ENCODE assay signal across 8 mouse cellular contexts in the genomic region with DNA sequence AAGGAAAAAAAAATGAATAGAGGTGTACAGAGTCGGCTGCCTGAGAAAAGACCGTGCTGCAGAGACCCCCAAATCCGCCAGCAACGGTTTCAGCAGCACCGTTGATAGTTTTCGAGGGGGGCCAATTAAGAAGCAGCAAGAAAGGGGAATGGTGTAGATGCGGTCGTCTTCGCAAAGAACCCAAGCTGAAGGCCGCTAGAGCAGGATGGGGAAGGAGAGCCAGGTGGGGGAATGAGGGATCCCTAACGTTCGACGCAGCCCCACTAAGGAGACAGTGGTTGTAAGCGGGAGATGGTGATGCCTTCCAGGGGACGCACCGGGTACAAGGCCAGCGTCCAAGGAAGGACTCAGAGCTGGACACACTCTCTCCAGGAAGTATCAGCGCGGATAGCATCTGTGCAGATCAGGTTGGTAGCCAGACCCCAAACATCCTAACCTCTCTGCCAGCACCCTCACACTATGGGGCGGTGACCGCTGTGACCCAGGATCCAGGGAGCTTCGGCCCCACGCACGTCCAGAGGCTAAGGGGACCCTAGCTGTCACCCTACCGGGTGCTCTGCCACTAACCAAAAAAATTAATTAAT. TPM values are rescaled to one million over a fixed set of nuclear protein-coding genes. Genes with fewer than 3 reads are reported as not detected.
A peak's percentile ranks its signal among the peaks of the same experiment; 100 is the strongest.
DNase-seq lines count a peak whose midpoint lies in the region; ATAC-seq and TF ChIP-seq lines count a peak whose summit lies in the region.

No protein-coding gene starts in this region.

- 2% methylated on average over 25 of the region's 25 CpGs for WGBS in forebrain, embryonic 15.5 days
- 4% methylated on average over 25 of the region's 25 CpGs for WGBS in midbrain, embryonic 10.5 days

- H3K27me3 ChIP-seq in E14TG2a.4 (ENCODE audit: insufficient read depth, low read length) = peaks cover 67% of the 10 kb centered on the region
- H3K27me3 ChIP-seq in forebrain, embryonic 15.5 days = peaks cover 18% of the 10 kb centered on the region; the same call in 1 of the 2 replicates
- H3K27me3 ChIP-seq in midbrain, embryonic 10.5 days (ENCODE audit: low read depth, poor library complexity, severe bottlenecking) = peaks cover 72% of the 10 kb centered on the region

- no peaks in the 10 kb centered on the region for H3K36me3 ChIP-seq in E14TG2a.4 (ENCODE audit: insufficient read depth, low read length)
- H3K36me3 ChIP-seq in forebrain, embryonic 15.5 days = no peaks in the 10 kb centered on the region
- no peaks in the 10 kb centered on the region for H3K36me3 ChIP-seq in midbrain, embryonic 10.5 days

- peak; percentile 17 for DNase-seq in embryo, embryonic 9.5 days (ENCODE audit: extremely low spot score)
- no peak for DNase-seq in embryo, embryonic 11 days
- peak; percentile 34 for DNase-seq in midbrain, embryonic 10.5 days (ENCODE audit: low spot score)
- no peak for DNase-seq in spleen, postnatal 4 days (ENCODE audit: low spot score in 2 of 2)
- DNase-seq in thymus, postnatal 4 days = no peak
- DNase-seq in kidney, postnatal 10 days = no peak

- peak overlapping the region; percentile 78 for H3K4me3 ChIP-seq in E14TG2a.4 (replicated peaks; ENCODE audit: low read length)
- H3K4me3 ChIP-seq in forebrain, embryonic 15.5 days = peak overlapping the region; percentile 52
- peak overlapping the region; percentile 70 for H3K4me3 ChIP-seq in midbrain, embryonic 10.5 days

- H3K9ac ChIP-seq in forebrain, embryonic 15.5 days (replicated peaks) = peak overlapping the region; percentile 50

- H3K4me1 ChIP-seq in E14TG2a.4 (replicated peaks; ENCODE audit: low read depth, low read length) = peaks cover 19% of the 10 kb centered on the region
- H3K4me1 ChIP-seq in forebrain, embryonic 15.5 days = peaks cover 28% of the 10 kb centered on the region
- peaks cover 33% of the 10 kb centered on the region for H3K4me1 ChIP-seq in midbrain, embryonic 10.5 days

- ATAC-seq in forebrain, embryonic 15.5 days (replicated peaks) = peak; percentile 20; the same call in 1 of the 2 replicates

- no peaks in the 10 kb centered on the region for H3K9me3 ChIP-seq in E14TG2a.4 (ENCODE audit: low read length)
- H3K9me3 ChIP-seq in forebrain, embryonic 15.5 days = no peaks in the 10 kb centered on the region
- H3K9me3 ChIP-seq in midbrain, embryonic 10.5 days (replicated peaks) = no peaks in the 10 kb centered on the region

- TF ChIP-seq CTCF in E14TG2a.4 (conservative IDR thresholded peaks at IDR 0.05; ENCODE audit: low read length) = no peak

- peak overlapping the region; percentile 23 for H3K27ac ChIP-seq in forebrain, embryonic 15.5 days (replicated peaks)
- H3K27ac ChIP-seq in midbrain, embryonic 10.5 days (replicated peaks) = peak overlapping the region; percentile 83

- H3K4me2 ChIP-seq in forebrain, embryonic 15.5 days (replicated peaks) = peak overlapping the region; percentile 94

RNA-seq across cellular contexts. Expression of gene Tmem163, which starts 2.7 kb away (rescaled TPM):
- polyA plus RNA-seq in forebrain, embryonic 15.5 days (2015; fragmentation: Nextera tagmentation; extraction: Ambion mirVana) = 17.3 and 18.8 TPM in 2 replicates
- 11.0 and 23.7 TPM in 2 replicates for polyA plus RNA-seq in midbrain, embryonic 10.5 days (2016; fragmentation: Nextera tagmentation; extraction: Ambion mirVana)

RNA-seq across cellular contexts. Expression of gene Acmsd, which starts 52.6 kb away (rescaled TPM):
- polyA plus RNA-seq in forebrain, embryonic 15.5 days (2015; fragmentation: Nextera tagmentation; extraction: Ambion mirVana) = 0.09 TPM in 1 of 2 replicates, not detected in the other
- polyA plus RNA-seq in midbrain, embryonic 10.5 days (2016; fragmentation: Nextera tagmentation; extraction: Ambion mirVana) = 0.20 and 0.47 TPM in 2 replicates

Comparison
In these comparisons a context has a peak if more than half of its experiments do, and no peak if none do; other contexts are left out.
1. DNase-seq: peak in embryo, embryonic 9.5 days (single experiment) and midbrain, embryonic 10.5 days (single experiment); none in embryo, embryonic 11 days (single experiment), spleen, postnatal 4 days (0 of 2), thymus, postnatal 4 days (single experiment) and kidney, postnatal 10 days (single experiment).
2. Peak in every context shown above with its lines, with median percentiles within 50 percentile points of each other: H3K4me3 ChIP-seq.